ENCODE assay signal across 14 mouse cellular contexts in the genomic region with DNA sequence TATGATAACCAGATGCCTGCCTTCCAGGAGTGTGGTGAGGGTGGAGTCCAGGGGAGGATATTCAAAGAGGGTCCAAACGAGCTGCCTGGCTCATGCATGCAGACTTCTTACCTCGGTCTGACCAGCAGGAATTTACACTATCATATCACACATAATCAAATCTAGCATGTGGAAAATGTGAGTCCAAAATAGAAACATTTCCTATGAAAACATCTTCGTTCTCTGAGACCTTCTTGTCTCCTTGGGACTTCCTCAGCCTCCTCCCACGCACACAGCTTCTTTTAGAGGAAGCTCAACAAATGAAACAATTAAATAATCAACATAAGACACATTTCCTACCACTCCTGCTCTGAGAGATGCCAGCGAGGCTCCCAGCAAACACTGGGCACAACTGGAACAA. TPM values are rescaled to one million over a fixed set of nuclear protein-coding genes. Genes with fewer than 3 reads are reported as not detected.
DNase-seq lines count a peak whose midpoint lies in the region; ATAC-seq and TF ChIP-seq lines count a peak whose summit lies in the region.
"Had no signal": no experiment of that assay in that cellular context is flagged by ENCODE, and none has a peak within 500 bp of the region (broad histone marks: within the 10 kb centered on the region; RNA-seq: fewer than 3 reads in every experiment).

No protein-coding gene starts in this region.

- H3ac ChIP-seq in myocyte (ENCODE audit: control insufficient read depth, insufficient read length) = no peak overlapping the region

- H3K4me1 ChIP-seq in limb, embryonic 12.5 days (replicated peaks) = peaks cover 6% of the 10 kb centered on the region; the same call in 1 of the 2 replicates
- H3K4me1 ChIP-seq in limb, embryonic 10.5 days = peaks cover 7% of the 10 kb centered on the region

- DNase-seq in limb, embryonic 10.5 days (ENCODE audit: low spot score) = no peak
- peak; percentile 19 for DNase-seq in forelimb bud, embryonic 11.5 days (ENCODE audit: low read depth, low spot score)
- peak; percentile 34 to 41 for DNase-seq in heart, postnatal 10 days
- DNase-seq in neural tube, embryonic 10.5 days (ENCODE audit: extremely low spot score, low spot score) = no peak
- no peak for DNase-seq in liver
- DNase-seq: adrenal gland, postnatal 25 days; cerebellum, postnatal 14 days; thymus, postnatal 36 days had no signal

- no peak overlapping the region for H3K4me2 ChIP-seq in limb, embryonic 12.5 days
- peak overlapping the region; percentile 88 for H3K4me2 ChIP-seq in myocyte (ENCODE audit: low read depth)

- no peak overlapping the region for H3K4me3 ChIP-seq in limb, embryonic 12.5 days (replicated peaks)
- H3K4me3 ChIP-seq in limb, embryonic 10.5 days = no peak overlapping the region
- H3K4me3 ChIP-seq in myocyte = no peak overlapping the region

- 50% methylated on average over 5 of the region's 5 CpGs for WGBS in limb, embryonic 12.5 days
- 65% methylated on average over 5 of the region's 5 CpGs for WGBS in limb, embryonic 10.5 days

- intact Hi-C loops in heart, postnatal 10 days (cut with DNase I) = no loop called here

- H3K27me3 ChIP-seq in limb, embryonic 12.5 days = no peaks in the 10 kb centered on the region
- no peaks in the 10 kb centered on the region for H3K27me3 ChIP-seq in limb, embryonic 10.5 days (ENCODE audit: low read depth, poor library complexity, severe bottlenecking)
- no peaks in the 10 kb centered on the region for H3K27me3 ChIP-seq in myocyte (ENCODE audit: control insufficient read depth, insufficient read depth, insufficient read length)
- H3K27me3 ChIP-seq: Patski had no signal

- peaks cover 6% of the 10 kb centered on the region; the same call in 1 of the 2 replicates for H3K36me3 ChIP-seq in limb, embryonic 12.5 days
- H3K36me3 ChIP-seq in limb, embryonic 10.5 days = peaks cover 12% of the 10 kb centered on the region
- peaks cover 19% of the 10 kb centered on the region for H3K36me3 ChIP-seq in myocyte (ENCODE audit: control insufficient read depth, insufficient read depth)

- no peak for TF ChIP-seq POLR2A in myocyte (IDR thresholded peaks at IDR 0.05; ENCODE audit: insufficient read length, low read depth)

- H3K9ac ChIP-seq in limb, embryonic 12.5 days (replicated peaks) = no peak overlapping the region

- no peaks in the 10 kb centered on the region for H3K9me3 ChIP-seq in limb, embryonic 12.5 days
- H3K9me3 ChIP-seq in limb, embryonic 10.5 days (replicated peaks) = no peaks in the 10 kb centered on the region

- ATAC-seq in limb, embryonic 12.5 days (ENCODE audit: insufficient number of reproducible peaks, insufficient read depth, low FRiP score, low TSS enrichment, low read depth) = no peak
- ATAC-seq: intestine, postnatal 0 days; Patski had no signal

- 0 out of 2 replicates have a peak overlapping the region, but pooled peaks have one; percentile 29 for H3K27ac ChIP-seq in limb, embryonic 12.5 days
- no peak overlapping the region for H3K27ac ChIP-seq in limb, embryonic 10.5 days

- H3K79me2 ChIP-seq in myocyte (ENCODE audit: control insufficient read depth, insufficient read depth) = peaks cover 4% of the 10 kb centered on the region

TF ChIP-seq in myocyte, 11 proteins besides CTCF, POLR2A, EP300 and RAD21:
- TF ChIP-seq POLR2AphosphoS2 (IDR thresholded peaks at IDR 0.05; ENCODE audit: insufficient read length, low read depth) = no peak

RNA-seq across cellular contexts. Expression of a gene that starts 21.4 kb away (rescaled TPM):
- not detected in 2 replicates for polyA plus RNA-seq in limb, embryonic 12.5 days (2016; fragmentation: Nextera tagmentation; extraction: Ambion mirVana)
- not detected in 2 replicates for polyA plus RNA-seq in limb, embryonic 10.5 days (2016; fragmentation: Nextera tagmentation; extraction: Ambion mirVana)
- not detected for total RNA-seq in heart, postnatal 10 days (2021)
- polyA plus RNA-seq in myocyte (2012; fragmentation: generic; extraction: Trizol) = not detected
- total RNA-seq: adrenal gland, postnatal 25 days; gastrocnemius, postnatal 4 days; left cerebral cortex, postnatal 10 days had no signal
- polyA plus RNA-seq: intestine, postnatal 0 days; Patski had no signal

RNA-seq across cellular contexts. Expression of a gene that starts 30.5 kb away (rescaled TPM):
- polyA plus RNA-seq in limb, embryonic 12.5 days (2016; fragmentation: Nextera tagmentation; extraction: Ambion mirVana) = 9.8 and 11.4 TPM in 2 replicates
- polyA plus RNA-seq in limb, embryonic 10.5 days (2016; fragmentation: Nextera tagmentation; extraction: Ambion mirVana) = 7.5 and 9.1 TPM in 2 replicates
- 1 to 10 TPM; 5.8 to 8.1 TPM for total RNA-seq in heart, postnatal 10 days (2021)
- polyA plus RNA-seq in myocyte (2012; fragmentation: generic; extraction: Trizol) = 2.9 TPM

RNA-seq across cellular contexts. Expression of a gene that starts 30.5 kb away (rescaled TPM):
- polyA plus RNA-seq in limb, embryonic 12.5 days (2016; fragmentation: Nextera tagmentation; extraction: Ambion mirVana) = 9.1 and 9.8 TPM in 2 replicates
- polyA plus RNA-seq in limb, embryonic 10.5 days (2016; fragmentation: Nextera tagmentation; extraction: Ambion mirVana) = 4.9 and 6.9 TPM in 2 replicates
- total RNA-seq in heart, postnatal 10 days (2021) = 10 to 100 TPM; 39.4 to 42.0 TPM
- 18.3 TPM for polyA plus RNA-seq in myocyte (2012; fragmentation: generic; extraction: Trizol)

RNA-seq across cellular contexts. Expression of a gene that starts 40.9 kb away (rescaled TPM):
- 0.10 and 0.11 TPM in 2 replicates for polyA plus RNA-seq in limb, embryonic 12.5 days (2016; fragmentation: Nextera tagmentation; extraction: Ambion mirVana)
- not detected in 2 replicates for polyA plus RNA-seq in limb, embryonic 10.5 days (2016; fragmentation: Nextera tagmentation; extraction: Ambion mirVana)
- under 1 TPM; 0.41 to 0.97 TPM for total RNA-seq in heart, postnatal 10 days (2021)
- not detected for polyA plus RNA-seq in myocyte (2012; fragmentation: generic; extraction: Trizol)

Comparison
In these comparisons a context has a peak if more than half of its experiments do, and no peak if none do; other contexts are left out.
1. DNase-seq: peak in forelimb bud, embryonic 11.5 days (single experiment) and heart, postnatal 10 days (2 of 2); none in limb, embryonic 10.5 days (single experiment), neural tube, embryonic 10.5 days (single experiment) and liver (single experiment).